Mouse (Mus musculus) megakaryocyte, embryonic 14.5 days (primary cell): Measurements from ENCODE around the gene Limk2.

ENCODE experiments used
- FLI1 ChIP-seq: IDR thresholded peaks from 2 replicates; pipeline ENCODE4 v1.6.1; 2012; ENCODE audit warnings: low read length, inconsistent platforms, mixed read lengths
- GATA1 ChIP-seq: IDR thresholded peaks from 3 replicates; pipeline ENCODE4 v1.6.1; 2012; ENCODE audit warnings: mixed read lengths, low read length, inconsistent platforms, borderline replicate concordance

DNA sequence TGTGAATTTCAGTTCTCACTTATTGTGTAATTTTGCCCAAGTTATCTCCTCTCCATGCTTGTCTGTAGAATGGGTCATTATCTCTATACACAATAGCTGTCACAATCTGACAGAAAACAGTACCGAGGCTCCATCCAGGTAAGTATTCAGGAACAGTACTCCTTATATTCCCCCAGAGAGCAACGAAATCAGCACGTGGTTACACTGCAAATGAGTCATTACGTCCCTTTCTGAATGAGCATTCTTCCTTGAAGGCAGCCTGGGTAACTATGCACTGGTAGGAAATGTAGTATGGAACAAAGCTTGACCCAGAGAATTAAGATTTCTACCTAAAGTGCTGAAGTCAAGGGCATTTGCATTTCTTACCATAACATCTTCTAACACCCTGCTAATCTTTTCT is 33.7 kb upstream of the Limk2 start:
- TF ChIP-seq GATA1 (no peak), FLI1 (no peak)
